Mouse (Mus musculus) limb, embryonic 12.5 days (tissue): ENCODE results near the gene Fam189a2. TPM values are rescaled to one million over a fixed set of nuclear protein-coding genes. Genes with fewer than 3 reads are reported as not detected.

Source experiments
- ATAC-seq: fragments of 200-750 bp; cut with Nextera tagmentation; 2 replicates; pipeline ENCODE4 v1.8.0; 2017; ENCODE audit warnings: low read depth, moderate TSS enrichment; ENCODE audit not compliant: insufficient number of reproducible peaks, insufficient read depth, low FRiP score, low TSS enrichment
- H3K27ac ChIP-seq: fragments of 300-500 bp; sonication (generic); 2 replicates; pipeline ENCODE4 v1.5.1; 2016; ENCODE audit warnings: mild to moderate bottlenecking, moderate library complexity
- H3K27me3 ChIP-seq: fragments of 300-500 bp; sonication (generic); 2 replicates; pipeline ENCODE4 v1.6.1; 2016; ENCODE audit warnings: mild to moderate bottlenecking, moderate library complexity
- H3K36me3 ChIP-seq: fragments of 300-500 bp; sonication (generic); 2 replicates; pipeline ENCODE4 v1.6.1; 2016; ENCODE audit warnings: mild to moderate bottlenecking, moderate library complexity
- H3K4me1 ChIP-seq: fragments of 300-500 bp; sonication (generic); replicated peaks from 2 replicates; pipeline ENCODE4 v1.6.1; 2016
- H3K4me2 ChIP-seq: fragments of 300-500 bp; sonication (generic); 2 replicates; pipeline ENCODE4 v1.6.1; 2016; ENCODE audit warnings: mild to moderate bottlenecking, moderate library complexity
- H3K4me3 ChIP-seq: fragments of 300-500 bp; sonication (generic); replicated peaks from 2 replicates; pipeline ENCODE4 v1.5.1; 2016; ENCODE audit warnings: mild to moderate bottlenecking
- H3K9ac ChIP-seq: fragments of 300-500 bp; sonication (generic); replicated peaks from 2 replicates; pipeline ENCODE4 v1.6.1; 2016; ENCODE audit warnings: mild to moderate bottlenecking, moderate library complexity
- H3K9me3 ChIP-seq: fragments of 300-500 bp; sonication (generic); 2 replicates; pipeline ENCODE4 v1.6.1; 2016; ENCODE audit warnings: mild to moderate bottlenecking, moderate library complexity
- WGBS: fragments of 180-500 bp; shearing (Covaris S2); methylation state at CpG from one replicate; pipeline ENCODE4 v1.1.7; 2016; 5-methylcytosine and 5-hydroxymethylcytosine counted together
- polyA plus RNA-seq: library from polyadenylated mRNA; unstranded; fragments of >200 nt; fragmentation: Nextera tagmentation; extraction: Ambion mirVana; gene quantifications from 2 replicates; pipeline ENCODE4 v1.2.1, GENCODE M21; 2016

The Fam189a2 gene
- polyA plus RNA-seq, 1 experiment from 2014 or later = 0.19 TPM

DNA sequence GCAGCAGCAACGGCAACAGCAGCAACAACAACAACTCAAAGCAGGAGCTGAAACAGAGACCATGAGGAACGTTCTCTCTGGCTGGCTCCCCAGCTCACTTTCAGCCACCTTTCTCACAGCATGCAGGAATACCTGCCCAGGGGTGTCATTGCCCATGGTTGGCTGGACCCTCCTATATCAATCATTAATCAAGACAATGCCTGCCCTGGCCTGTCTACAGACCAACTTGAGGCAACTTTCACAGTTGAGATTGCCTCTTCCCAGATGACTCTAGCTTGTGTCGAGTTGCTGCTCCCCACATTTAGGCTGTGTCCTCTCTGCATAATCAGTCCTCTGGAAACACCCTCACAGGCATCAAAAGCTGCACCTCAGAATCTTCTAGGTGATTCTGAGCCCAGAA is 17.6 kb downstream of the Fam189a2 start:
- Histone ChIP-seq H3K4me2 (no peak overlapping the region), H3K4me3 (no peak overlapping the region), H3K4me1 (0 out of 2 replicates have a peak, but pooled peaks cover 8% of the 10 kb centered on the region), H3K36me3 (no peaks in the 10 kb centered on the region), H3K9me3 (no peaks in the 10 kb centered on the region), H3K9ac (no peak overlapping the region), H3K27ac (no peak overlapping the region), H3K27me3 (no peaks in the 10 kb centered on the region)
- WGBS = 76% methylated on average over 3 of the region's 3 CpGs
- ATAC-seq = no peak

DNA sequence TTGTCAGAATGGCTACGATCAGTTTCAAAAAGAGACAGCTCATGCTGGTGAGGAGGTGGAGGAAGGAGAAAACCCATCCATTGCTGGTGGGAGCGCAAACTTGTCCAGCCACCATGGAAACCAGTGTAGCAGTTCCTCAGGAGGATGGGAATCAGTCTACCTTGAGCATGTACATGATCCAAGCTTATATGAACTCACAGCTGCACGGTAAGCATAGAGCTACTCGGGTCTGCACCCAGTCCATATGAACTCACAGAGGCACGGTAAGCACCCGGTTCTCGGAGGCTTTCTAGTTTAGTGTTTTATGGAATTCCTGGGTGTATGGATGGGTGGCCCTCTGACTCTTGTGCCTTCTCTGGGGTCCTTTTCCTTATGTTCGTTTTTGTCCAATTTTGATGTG is 18.3 kb downstream of the Fam189a2 start:
- no peak overlapping the region for H3K4me3 ChIP-seq
- H3K9ac ChIP-seq = no peak overlapping the region
- H3K36me3 ChIP-seq = no peaks in the 10 kb centered on the region
- 0 out of 2 replicates have a peak, but pooled peaks cover 5% of the 10 kb centered on the region for H3K4me1 ChIP-seq
- no peak overlapping the region for H3K4me2 ChIP-seq
- no peaks in the 10 kb centered on the region for H3K27me3 ChIP-seq
- WGBS = 96% methylated on average over 8 of the region's 8 CpGs
- H3K9me3 ChIP-seq = no peaks in the 10 kb centered on the region
- ATAC-seq = no peak
- no peak overlapping the region for H3K27ac ChIP-seq

DNA sequence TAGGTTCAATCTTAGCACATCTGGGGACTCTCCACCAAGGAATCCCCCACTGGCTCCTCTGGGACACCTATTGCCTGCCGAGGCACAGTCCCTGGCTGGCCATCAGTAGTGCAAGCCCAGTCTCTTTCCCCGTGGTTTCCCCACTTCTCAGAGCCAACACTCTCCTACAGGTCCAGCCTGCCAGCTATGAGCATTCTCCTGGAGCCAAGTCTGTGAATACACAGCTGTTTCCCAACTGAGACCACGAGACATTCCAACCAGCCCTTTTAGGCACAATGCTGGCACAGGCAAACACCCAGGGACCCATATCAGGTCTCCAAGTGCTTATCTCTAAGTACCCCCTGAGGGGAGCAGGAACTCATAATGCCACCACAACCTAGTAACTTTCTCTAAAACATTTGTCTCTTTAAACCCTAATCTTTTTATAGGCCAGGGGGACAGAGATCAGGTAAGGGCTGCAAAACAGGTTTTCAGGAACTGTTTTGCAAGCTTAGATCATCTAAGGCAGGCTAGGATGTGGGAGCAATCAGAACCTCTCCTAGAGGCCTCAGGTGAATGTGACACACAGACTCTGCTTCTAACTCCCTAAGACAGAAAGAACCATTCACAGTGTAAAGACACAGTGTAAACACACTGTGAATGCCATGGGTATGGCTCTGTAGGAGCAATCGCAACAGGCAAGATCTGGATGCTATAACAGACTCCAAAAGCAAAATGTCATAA is 23.0 kb downstream of the Fam189a2 start:
- 63% methylated on average over 4 of the region's 4 CpGs for WGBS
- Histone ChIP-seq H3K4me1 (no peaks in the 10 kb centered on the region), H3K27me3 (peaks cover 2% of the 10 kb centered on the region; the same call in 1 of the 2 replicates), H3K27ac (no peak overlapping the region), H3K4me2 (no peak overlapping the region), H3K9ac (no peak overlapping the region), H3K36me3 (no peaks in the 10 kb centered on the region), H3K9me3 (no peaks in the 10 kb centered on the region), H3K4me3 (no peak overlapping the region)
- ATAC-seq = no peak

DNA sequence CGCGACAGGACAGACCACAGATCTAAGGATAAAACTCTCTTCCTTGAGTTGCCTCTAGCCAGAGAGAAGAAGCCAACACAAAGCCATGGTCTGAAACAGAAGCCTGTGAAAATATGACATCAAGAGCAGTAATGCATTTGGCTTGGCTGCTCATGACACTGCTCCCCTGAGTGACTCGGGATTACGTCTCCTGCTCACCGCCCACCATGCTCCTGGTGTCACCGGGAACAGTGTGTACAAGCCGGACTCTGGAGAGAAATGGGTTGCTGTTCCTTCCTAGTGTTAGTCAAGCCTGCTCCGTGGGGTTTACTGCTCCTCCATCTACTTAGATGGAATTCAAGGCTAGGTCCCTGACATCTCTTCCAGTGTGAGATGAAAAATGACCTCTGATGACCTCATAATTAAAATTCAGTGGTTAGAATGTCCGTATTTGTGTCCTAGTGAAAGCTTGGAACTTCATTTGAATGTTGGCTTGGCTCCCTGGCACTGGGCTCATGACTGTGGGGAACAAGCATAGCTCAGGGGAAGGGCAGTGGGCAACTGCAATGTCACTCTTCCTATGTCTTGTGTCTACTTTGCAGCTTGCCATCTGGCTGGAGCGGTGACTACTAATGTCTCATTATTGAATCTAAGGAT is 23.7 kb downstream of the Fam189a2 start:
- Histone ChIP-seq H3K9ac (no peak overlapping the region), H3K4me3 (no peak overlapping the region), H3K4me1 (no peaks in the 10 kb centered on the region), H3K27me3 (peaks cover 2% of the 10 kb centered on the region; the same call in 1 of the 2 replicates), H3K36me3 (no peaks in the 10 kb centered on the region), H3K9me3 (no peaks in the 10 kb centered on the region), H3K4me2 (no peak overlapping the region), H3K27ac (no peak overlapping the region)
- WGBS = 92% methylated on average over 10 of the region's 10 CpGs
- no peak for ATAC-seq

DNA sequence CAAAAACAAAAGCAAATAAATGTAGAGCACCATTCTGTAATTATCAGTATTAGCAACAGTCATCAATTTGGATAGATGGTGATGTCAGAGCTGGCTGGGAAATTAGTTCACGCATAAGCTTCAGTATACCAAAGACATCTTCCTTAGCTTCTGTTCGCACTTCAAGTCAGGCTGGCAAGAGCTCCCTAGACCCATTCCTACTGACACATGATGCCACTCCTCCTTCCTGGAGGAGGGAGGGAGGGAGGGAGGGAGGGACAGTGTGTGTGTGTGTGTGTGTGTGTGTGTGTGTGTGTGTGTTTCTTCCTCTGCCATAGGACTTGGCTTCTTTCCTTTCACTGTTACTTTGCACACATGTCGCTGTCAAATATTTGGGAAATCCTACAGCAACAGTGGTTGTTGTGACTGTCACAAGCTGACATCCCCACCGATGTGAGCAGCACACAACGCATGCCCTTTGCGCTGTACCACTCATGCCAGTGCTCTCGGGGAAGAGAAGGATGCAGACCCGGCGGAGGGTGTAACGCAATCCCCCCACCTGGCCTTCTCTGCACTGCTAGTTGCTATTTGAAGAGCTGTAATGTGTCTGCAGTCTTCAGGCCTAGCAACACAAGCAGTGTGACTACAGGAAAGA is 34.9 kb downstream of the Fam189a2 start:
- WGBS = 90% methylated on average over 10 of the region's 10 CpGs
- Histone ChIP-seq H3K4me1 (no peaks in the 10 kb centered on the region), H3K36me3 (no peaks in the 10 kb centered on the region), H3K27me3 (no peaks in the 10 kb centered on the region), H3K9me3 (no peaks in the 10 kb centered on the region), H3K4me3 (no peak overlapping the region), H3K27ac (no peak overlapping the region), H3K4me2 (no peak overlapping the region), H3K9ac (no peak overlapping the region)
- no peak; the same call in 1 of the 2 replicates for ATAC-seq

DNA sequence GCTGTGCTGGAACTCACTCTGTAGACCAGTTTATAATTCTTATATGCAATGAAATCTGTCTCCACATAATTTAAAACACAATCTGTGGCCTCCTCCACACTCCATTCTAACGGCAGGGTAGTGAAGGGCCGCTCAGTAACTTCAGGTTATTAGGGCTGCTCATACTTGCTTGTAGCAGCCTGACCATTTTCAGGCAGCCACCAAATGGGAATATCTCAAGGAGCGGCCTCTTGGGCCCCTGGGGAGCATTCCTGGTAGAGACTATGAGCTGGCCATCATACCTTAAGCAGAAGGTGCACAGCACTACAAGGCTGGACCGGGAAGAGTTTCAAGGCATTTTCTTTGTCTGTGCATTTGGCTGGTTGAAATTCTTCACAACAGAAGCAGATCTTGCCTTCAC is 42.7 kb downstream of the Fam189a2 start:
- Histone ChIP-seq H3K9me3 (no peaks in the 10 kb centered on the region), H3K4me1 (no peaks in the 10 kb centered on the region), H3K9ac (no peak overlapping the region), H3K36me3 (no peaks in the 10 kb centered on the region), H3K4me2 (no peak overlapping the region), H3K27ac (no peak overlapping the region), H3K4me3 (no peak overlapping the region), H3K27me3 (no peaks in the 10 kb centered on the region)
- no peak for ATAC-seq
- WGBS = 80% methylated on average over 4 of the region's 4 CpGs

DNA sequence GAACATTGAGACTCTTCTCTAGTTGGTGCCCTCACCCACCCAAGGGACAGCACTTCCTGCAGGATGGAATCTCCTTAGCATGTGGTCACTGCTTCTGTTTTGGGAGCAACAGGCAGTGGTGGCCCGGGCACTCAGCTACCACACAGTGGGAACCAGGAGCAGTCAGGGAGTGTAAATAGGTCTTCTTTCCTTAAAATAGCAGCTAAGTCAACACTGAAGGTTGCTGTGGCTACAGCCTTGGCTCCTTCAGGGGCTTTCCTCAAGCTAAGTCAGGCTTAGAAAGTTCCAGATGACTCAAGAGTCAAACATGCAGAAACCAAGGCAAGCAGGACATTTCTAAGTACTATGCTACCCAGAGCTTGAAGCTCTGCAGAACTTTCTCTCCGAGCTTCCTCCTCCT is 43.5 kb downstream of the Fam189a2 start:
- H3K4me2 ChIP-seq = no peak overlapping the region
- no peaks in the 10 kb centered on the region for H3K27me3 ChIP-seq
- H3K4me3 ChIP-seq = no peak overlapping the region
- no peak overlapping the region for H3K27ac ChIP-seq
- H3K36me3 ChIP-seq = no peaks in the 10 kb centered on the region
- no peak for ATAC-seq
- WGBS = 66% methylated on average over 2 of the region's 2 CpGs
- no peaks in the 10 kb centered on the region for H3K9me3 ChIP-seq
- H3K9ac ChIP-seq = no peak overlapping the region
- H3K4me1 ChIP-seq = no peaks in the 10 kb centered on the region

DNA sequence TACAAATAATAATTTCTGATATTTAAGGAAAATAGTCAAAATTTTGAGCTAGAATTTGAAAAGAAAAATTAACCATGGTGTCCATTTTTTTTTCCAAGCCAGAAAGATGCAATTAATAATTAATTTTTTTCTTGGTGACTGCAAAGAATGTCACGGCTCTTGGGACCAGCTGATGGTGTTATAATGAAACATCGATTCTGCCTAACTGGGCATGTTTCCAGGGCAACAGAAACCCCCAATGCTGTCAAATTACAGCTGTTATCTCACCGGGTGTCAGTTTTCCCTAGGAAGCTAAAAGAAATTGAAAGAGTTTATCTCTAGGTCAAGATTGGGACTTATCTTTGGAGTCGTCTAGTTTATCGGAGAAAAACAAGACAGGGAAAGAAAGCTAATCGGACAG is 46.6 kb downstream of the Fam189a2 start:
- Histone ChIP-seq H3K36me3 (no peaks in the 10 kb centered on the region), H3K4me1 (no peaks in the 10 kb centered on the region), H3K27me3 (no peaks in the 10 kb centered on the region), H3K9me3 (no peaks in the 10 kb centered on the region), H3K4me2 (no peak overlapping the region), H3K27ac (no peak overlapping the region), H3K4me3 (no peak overlapping the region), H3K9ac (no peak overlapping the region)
- WGBS = 85% methylated on average over 6 of the region's 6 CpGs
- no peak for ATAC-seq

DNA sequence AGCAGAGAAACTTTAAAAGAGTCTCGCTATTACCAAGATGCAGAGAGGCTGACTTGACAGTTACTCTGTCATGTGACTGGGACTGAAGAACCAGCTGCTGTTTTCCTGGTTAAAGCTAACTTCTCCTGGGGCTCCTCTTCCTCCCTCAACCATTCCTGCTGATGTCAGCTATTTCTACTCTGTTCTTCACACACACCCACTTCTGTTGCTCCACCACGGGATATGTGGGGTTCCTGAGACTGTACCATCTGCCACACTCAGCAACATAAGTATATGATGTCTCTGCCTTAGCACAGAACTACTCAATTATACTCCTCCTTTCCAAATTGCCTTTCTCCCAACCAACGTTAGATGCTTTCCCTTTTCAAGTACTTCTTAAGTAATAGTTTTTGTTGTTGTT is 50.2 kb downstream of the Fam189a2 start:
- no peaks in the 10 kb centered on the region for H3K27me3 ChIP-seq
- H3K4me3 ChIP-seq = no peak overlapping the region
- no peak for ATAC-seq
- WGBS = 74% methylated on average over 3 of the region's 3 CpGs
- H3K9ac ChIP-seq = no peak overlapping the region
- no peak overlapping the region for H3K27ac ChIP-seq
- no peaks in the 10 kb centered on the region for H3K36me3 ChIP-seq
- H3K4me1 ChIP-seq = peaks cover 10% of the 10 kb centered on the region
- H3K9me3 ChIP-seq = no peaks in the 10 kb centered on the region
- H3K4me2 ChIP-seq = no peak overlapping the region

DNA sequence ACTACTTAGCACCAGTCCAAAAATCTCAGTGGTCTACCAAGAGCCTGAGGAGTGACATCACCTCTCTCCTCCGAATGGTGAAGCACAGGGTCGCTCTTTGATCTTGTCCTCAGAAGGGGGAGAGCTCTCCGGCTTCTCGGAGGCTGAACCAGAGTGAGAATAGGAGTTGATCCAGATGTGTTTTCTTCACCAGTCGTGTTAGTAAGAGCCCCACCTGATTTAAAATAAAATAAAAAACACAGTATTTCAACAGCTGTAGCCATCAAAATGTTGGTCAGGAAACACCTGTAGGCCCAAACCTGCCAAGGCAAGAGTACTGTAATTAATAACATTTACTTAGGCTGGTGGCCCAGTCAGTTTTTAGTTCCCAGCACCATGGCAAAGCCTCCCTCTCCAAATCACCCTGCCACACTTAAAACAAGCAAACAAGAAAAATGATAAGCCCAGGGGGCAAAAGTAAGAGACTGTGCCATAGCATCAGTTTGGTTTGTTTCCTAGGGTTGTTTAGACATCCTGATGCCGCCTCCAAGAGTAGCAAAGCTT is 52.8 kb downstream of the Fam189a2 start:
- ATAC-seq = no peak
- WGBS = 38% methylated on average over 6 of the region's 6 CpGs
- H3K9ac ChIP-seq = no peak overlapping the region

DNA sequence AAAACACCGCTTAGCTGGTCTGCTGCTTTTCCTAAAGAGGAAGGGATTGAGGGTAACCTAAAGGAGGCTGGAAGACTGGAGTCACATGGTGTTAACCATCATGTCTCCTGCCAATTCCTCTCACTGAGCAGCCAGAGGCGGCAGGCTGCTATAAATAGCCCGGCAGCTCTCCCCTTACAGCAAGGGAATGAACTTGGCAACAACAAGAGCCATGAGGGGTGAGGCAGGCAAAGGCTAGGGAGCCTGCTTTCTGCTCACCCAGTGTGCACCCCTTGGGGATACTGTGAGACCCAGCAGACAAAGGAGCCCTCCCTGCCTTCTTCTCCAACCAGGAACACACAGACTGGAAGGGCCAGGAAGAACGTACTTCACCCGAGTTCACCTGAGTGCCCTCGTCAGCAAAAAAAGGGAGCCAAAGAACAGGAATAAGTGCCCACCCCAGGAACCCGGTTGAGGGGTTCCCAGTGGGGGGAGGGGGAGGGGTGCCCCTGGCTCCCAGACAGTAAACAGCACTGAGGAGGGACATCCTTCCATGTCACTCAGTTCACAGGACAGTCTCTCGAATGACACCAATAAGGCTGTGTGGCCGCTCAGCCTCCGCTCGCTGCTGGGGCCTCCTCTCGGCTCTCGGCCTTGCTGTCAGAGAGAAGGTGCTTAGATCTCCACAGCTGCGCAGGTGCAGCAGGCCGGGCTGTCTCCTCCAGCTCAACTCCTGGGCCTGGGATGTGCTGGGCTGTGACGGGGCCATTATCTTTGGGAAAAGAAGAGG is 57.8 kb downstream of the Fam189a2 start:
- Histone ChIP-seq H3K4me1 (peaks cover 28% of the 10 kb centered on the region), H3K4me2 (no peak overlapping the region), H3K27me3 (no peaks in the 10 kb centered on the region), H3K27ac (no peak overlapping the region), H3K36me3 (no peaks in the 10 kb centered on the region), H3K4me3 (no peak overlapping the region), H3K9ac (no peak overlapping the region), H3K9me3 (no peaks in the 10 kb centered on the region)
- WGBS = 61% methylated on average over 16 of the region's 16 CpGs
- ATAC-seq = 0 out of 2 replicates have a peak, but pooled peaks have one; percentile 64

More for the DNA sequence above, 52.8 kb downstream of the Fam189a2 start:
- Histone ChIP-seq H3K36me3 (no peaks in the 10 kb centered on the region), H3K4me3 (no peak overlapping the region), H3K4me1 (peaks cover 15% of the 10 kb centered on the region), H3K27ac (0 out of 2 replicates have a peak overlapping the region, but pooled peaks have one; percentile 29), H3K4me2 (no peak overlapping the region), H3K27me3 (no peaks in the 10 kb centered on the region), H3K9me3 (no peaks in the 10 kb centered on the region)
